Mouse (Mus musculus) liver, postnatal 0 days (tissue): ENCODE measurements around the gene Rpl5.

ENCODE experiments used
- CTCF ChIP-seq: sonication (generic); IDR thresholded peaks from 2 replicates; pipeline ENCODE4 v1.5.1; 2016; ENCODE audit warnings: antibody characterized with exemption, low read depth
- EP300 ChIP-seq: IDR thresholded peaks from 2 replicates; pipeline ENCODE4 v1.6.1; 2016; ENCODE audit warnings: antibody characterized with exemption, low read depth, mild to moderate bottlenecking

DNA sequence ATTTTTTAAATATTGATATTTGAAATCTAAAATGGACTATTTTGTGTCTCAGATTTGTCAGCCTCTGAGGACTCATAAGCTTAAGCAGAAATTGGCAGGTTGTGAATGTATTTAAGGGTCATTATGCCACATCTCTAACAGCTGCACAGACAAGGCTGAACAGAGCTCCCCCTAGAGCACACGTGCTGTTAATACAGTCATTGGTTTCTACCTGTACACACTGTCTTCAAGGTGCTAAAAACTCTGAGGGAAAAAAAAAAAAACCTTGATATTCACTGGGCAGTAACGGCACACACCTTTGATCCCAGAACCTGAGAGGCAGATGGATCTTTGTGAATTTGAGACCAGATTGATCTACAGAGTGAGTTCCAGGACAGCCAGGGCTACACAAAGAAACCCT lies 41.3 kb upstream of the Rpl5 start:
- TF ChIP-seq CTCF: peak; percentile 72
- TF ChIP-seq EP300: no peak
